Mouse (Mus musculus): Measurements from ENCODE around the gene Tamm41. TPM values are rescaled to one million over a fixed set of nuclear protein-coding genes. Genes with fewer than 3 reads are reported as not detected.

The Tamm41 gene
- polyA plus RNA-seq, 1 experiment from 2014 or later: 68.7 TPM

- H3K9ac ChIP-seq (replicated peaks; ENCODE audit: low read length): no peak overlapping the region
- H3K27me3 ChIP-seq (ENCODE audit: insufficient read depth, low read length): no peaks in the 10 kb centered on the region
- no peak overlapping the region for H3K4me2 ChIP-seq (replicated peaks; ENCODE audit: low read depth, low read length)
- H3K9me3 ChIP-seq (ENCODE audit: low read length): 0 out of 2 replicates have a peak, but pooled peaks cover 3% of the 10 kb centered on the region
- ATAC-seq (ENCODE audit: low FRiP score, low TSS enrichment): no peak
- no peaks in the 10 kb centered on the region for H3K36me3 ChIP-seq (ENCODE audit: insufficient read depth, low read length)
- 81% methylated on average over 4 of the region's 4 CpGs for WGBS
- H3K4me3 ChIP-seq (ENCODE audit: low read length): no peak overlapping the region
- no peak overlapping the region for H3K27ac ChIP-seq (ENCODE audit: low read length)
- H3K4me1 ChIP-seq (ENCODE audit: insufficient read depth, low read length): no peaks in the 10 kb centered on the region
Observed at GRCm38 (mm10) chr6:115055440-115055839, 17.8 kb upstream of the Tamm41 start.

DNA sequence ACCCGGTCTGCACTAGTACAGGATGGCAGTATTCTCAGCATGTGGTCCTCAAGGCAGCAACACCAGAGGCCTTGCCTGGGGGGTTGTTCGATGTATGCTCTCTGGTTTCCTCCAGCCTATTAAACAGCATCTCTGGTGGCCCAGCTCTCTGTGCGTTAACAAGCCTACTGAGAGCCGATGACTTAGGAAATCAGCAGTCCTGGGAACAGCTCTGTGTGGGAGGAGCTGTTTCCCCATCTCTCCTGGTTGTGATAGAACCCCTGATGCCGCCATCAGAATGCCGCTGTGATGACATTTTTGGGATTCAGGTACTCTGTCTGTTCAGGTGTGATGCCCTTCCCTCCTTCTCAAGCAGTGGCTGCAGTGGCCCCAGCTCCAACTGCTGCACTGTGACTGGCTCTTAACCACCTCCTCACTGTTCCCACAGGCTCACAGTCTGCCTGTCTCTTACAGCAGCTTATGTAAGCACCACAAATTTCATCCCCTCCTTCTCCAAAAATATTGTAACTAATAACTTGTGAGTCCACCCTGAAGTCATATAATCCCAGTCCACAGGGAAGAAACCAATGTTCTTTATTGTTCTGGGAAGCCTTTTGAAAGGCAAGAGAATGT, 14.0 kb upstream of the Tamm41 start:
- no peaks in the 10 kb centered on the region for H3K36me3 ChIP-seq (ENCODE audit: insufficient read depth, low read length)
- 0 out of 2 replicates have a peak, but pooled peaks cover 3% of the 10 kb centered on the region for H3K9me3 ChIP-seq (ENCODE audit: low read length)
- H3K9ac ChIP-seq (replicated peaks; ENCODE audit: low read length): no peak overlapping the region
- no peak overlapping the region for H3K4me2 ChIP-seq (replicated peaks; ENCODE audit: low read depth, low read length)
- ATAC-seq (ENCODE audit: low FRiP score, low TSS enrichment): no peak
- 62% methylated on average over 6 of the region's 6 CpGs for WGBS
- H3K27ac ChIP-seq (ENCODE audit: low read length): no peak overlapping the region
- H3K4me3 ChIP-seq (ENCODE audit: low read length): no peak overlapping the region
- 0 out of 2 replicates have a peak, but pooled peaks cover 5% of the 10 kb centered on the region for H3K27me3 ChIP-seq (ENCODE audit: insufficient read depth, low read length)
- H3K4me1 ChIP-seq (ENCODE audit: insufficient read depth, low read length): no peaks in the 10 kb centered on the region

GRCm38 (mm10) chr6:115049015-115049414, 11.3 kb upstream of the Tamm41 start:
- no peak for ATAC-seq (ENCODE audit: low FRiP score, low TSS enrichment)
- H3K4me1 ChIP-seq (ENCODE audit: insufficient read depth, low read length): no peaks in the 10 kb centered on the region

DNA sequence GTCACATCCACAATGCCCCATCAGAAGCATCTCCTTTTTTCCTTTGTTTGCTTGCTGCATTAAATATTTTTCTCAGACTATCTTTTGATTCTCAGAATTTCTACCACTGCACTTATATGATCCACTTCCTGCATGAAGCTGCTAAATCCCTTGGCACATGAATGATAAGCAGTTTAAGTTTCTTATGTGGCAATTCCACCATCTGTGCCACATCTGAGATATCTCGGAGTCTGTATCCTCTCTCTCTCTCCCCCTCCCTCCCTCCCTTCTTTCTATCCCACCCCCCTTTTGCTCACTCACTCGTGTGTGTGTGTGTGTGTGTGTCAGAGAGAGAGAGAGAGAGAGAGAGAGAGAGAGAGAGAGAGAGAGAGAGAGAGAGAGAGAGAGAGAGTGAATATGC, 10.1 kb upstream of the Tamm41 start:
- Histone ChIP-seq H3K27ac (ENCODE audit: low read length) (no peak overlapping the region), H3K4me3 (ENCODE audit: low read length) (no peak overlapping the region)

More at GRCm38 (mm10) chr6:115049015-115049414, 11.3 kb upstream of the Tamm41 start:
- WGBS: 22% methylated on average over 4 of the region's 4 CpGs
- Histone ChIP-seq H3K27me3 (ENCODE audit: insufficient read depth, low read length) (0 out of 2 replicates have a peak, but pooled peaks cover 5% of the 10 kb centered on the region), H3K36me3 (ENCODE audit: insufficient read depth, low read length) (no peaks in the 10 kb centered on the region), H3K9me3 (ENCODE audit: low read length) (0 out of 2 replicates have a peak, but pooled peaks cover 3% of the 10 kb centered on the region), H3K27ac (ENCODE audit: low read length) (no peak overlapping the region), H3K4me3 (ENCODE audit: low read length) (no peak overlapping the region), H3K9ac (replicated peaks; ENCODE audit: low read length) (no peak overlapping the region), H3K4me2 (replicated peaks; ENCODE audit: low read depth, low read length) (no peak overlapping the region)

DNA sequence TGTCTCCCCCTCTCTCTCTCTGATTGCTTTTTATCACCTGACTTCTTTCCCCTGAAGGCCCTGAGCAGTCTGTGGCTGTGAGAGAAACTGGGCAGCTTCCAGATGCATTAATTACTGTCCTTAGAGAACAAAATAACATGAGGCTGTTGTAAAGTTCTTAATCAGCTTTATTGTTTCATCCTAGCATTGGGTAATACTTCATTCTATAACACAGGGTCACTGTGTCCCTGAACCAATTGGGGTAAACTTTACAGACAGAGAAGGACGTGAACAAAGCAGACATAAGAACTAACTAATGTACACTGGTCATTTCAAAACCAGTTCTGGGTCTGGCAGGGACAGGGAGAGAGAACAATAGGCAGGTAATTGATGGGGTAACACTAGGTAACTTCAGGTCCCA, 8.4 kb upstream of the Tamm41 start:
- ATAC-seq (ENCODE audit: low FRiP score, low TSS enrichment): no peak
- 62% methylated on average over 1 of the region's 1 CpGs for WGBS
- Histone ChIP-seq H3K9ac (replicated peaks; ENCODE audit: low read length) (no peak overlapping the region), H3K27me3 (ENCODE audit: insufficient read depth, low read length) (0 out of 2 replicates have a peak, but pooled peaks cover 5% of the 10 kb centered on the region), H3K36me3 (ENCODE audit: insufficient read depth, low read length) (no peaks in the 10 kb centered on the region), H3K27ac (ENCODE audit: low read length) (no peak overlapping the region), H3K4me3 (ENCODE audit: low read length) (no peak overlapping the region), H3K4me2 (replicated peaks; ENCODE audit: low read depth, low read length) (no peak overlapping the region), H3K9me3 (ENCODE audit: low read length) (no peaks in the 10 kb centered on the region), H3K4me1 (ENCODE audit: insufficient read depth, low read length) (no peaks in the 10 kb centered on the region)

More for the DNA sequence above, 10.1 kb upstream of the Tamm41 start:
- Histone ChIP-seq H3K4me2 (replicated peaks; ENCODE audit: low read depth, low read length) (no peak overlapping the region), H3K4me1 (ENCODE audit: insufficient read depth, low read length) (no peaks in the 10 kb centered on the region), H3K27me3 (ENCODE audit: insufficient read depth, low read length) (0 out of 2 replicates have a peak, but pooled peaks cover 5% of the 10 kb centered on the region), H3K9ac (replicated peaks; ENCODE audit: low read length) (no peak overlapping the region), H3K9me3 (ENCODE audit: low read length) (no peaks in the 10 kb centered on the region), H3K36me3 (ENCODE audit: insufficient read depth, low read length) (no peaks in the 10 kb centered on the region)
- 35% methylated on average over 2 of the region's 2 CpGs for WGBS
- no peak for ATAC-seq (ENCODE audit: low FRiP score, low TSS enrichment)

- Histone ChIP-seq H3K4me1 (ENCODE audit: insufficient read depth, low read length) (no peaks in the 10 kb centered on the region), H3K4me2 (replicated peaks; ENCODE audit: low read depth, low read length) (no peak overlapping the region), H3K27me3 (ENCODE audit: insufficient read depth, low read length) (0 out of 2 replicates have a peak, but pooled peaks cover 5% of the 10 kb centered on the region), H3K9me3 (ENCODE audit: low read length) (no peaks in the 10 kb centered on the region), H3K4me3 (ENCODE audit: low read length) (no peak overlapping the region), H3K36me3 (ENCODE audit: insufficient read depth, low read length) (no peaks in the 10 kb centered on the region), H3K9ac (replicated peaks; ENCODE audit: low read length) (no peak overlapping the region), H3K27ac (ENCODE audit: low read length) (no peak overlapping the region)
- 69% methylated on average over 1 of the region's 1 CpGs for WGBS
- ATAC-seq (ENCODE audit: low FRiP score, low TSS enrichment): no peak
Observed at GRCm38 (mm10) chr6:115044709-115045108, 7.0 kb upstream of the Tamm41 start.

GRCm38 (mm10) chr6:115043657-115044500, 6.2 kb upstream of the Tamm41 start:
- Histone ChIP-seq H3K4me2 (replicated peaks; ENCODE audit: low read depth, low read length) (no peak overlapping the region), H3K9me3 (ENCODE audit: low read length) (no peaks in the 10 kb centered on the region), H3K4me3 (ENCODE audit: low read length) (no peak overlapping the region), H3K9ac (replicated peaks; ENCODE audit: low read length) (no peak overlapping the region), H3K36me3 (ENCODE audit: insufficient read depth, low read length) (no peaks in the 10 kb centered on the region), H3K27ac (ENCODE audit: low read length) (no peak overlapping the region), H3K27me3 (ENCODE audit: insufficient read depth, low read length) (no peaks in the 10 kb centered on the region), H3K4me1 (ENCODE audit: insufficient read depth, low read length) (no peaks in the 10 kb centered on the region)
- no peak for ATAC-seq (ENCODE audit: low FRiP score, low TSS enrichment)
- 72% methylated on average over 14 of the region's 14 CpGs for WGBS

DNA sequence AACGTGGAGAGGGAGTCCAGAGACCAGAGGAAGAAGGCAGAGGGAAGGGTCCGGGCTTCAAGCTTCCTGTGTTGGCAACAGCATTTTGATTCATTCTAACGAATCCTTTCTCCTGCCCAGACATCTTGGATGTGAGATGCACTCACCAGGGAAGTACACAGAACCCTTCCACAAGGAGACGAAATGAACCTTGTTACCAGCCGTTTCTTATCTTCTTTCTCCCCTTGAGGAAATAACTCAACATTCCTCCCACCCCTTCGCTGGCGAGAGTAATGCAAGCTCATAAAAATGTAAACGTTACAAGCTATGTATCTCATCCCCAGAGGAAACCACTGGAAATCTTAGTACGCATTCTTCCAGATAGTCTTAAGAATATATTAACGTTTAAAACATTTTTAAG, 4.9 kb upstream of the Tamm41 start:
- Histone ChIP-seq H3K9ac (replicated peaks; ENCODE audit: low read length) (no peak overlapping the region), H3K9me3 (ENCODE audit: low read length) (no peaks in the 10 kb centered on the region), H3K4me1 (ENCODE audit: insufficient read depth, low read length) (no peaks in the 10 kb centered on the region), H3K4me2 (replicated peaks; ENCODE audit: low read depth, low read length) (no peak overlapping the region), H3K36me3 (ENCODE audit: insufficient read depth, low read length) (no peaks in the 10 kb centered on the region), H3K4me3 (ENCODE audit: low read length) (no peak overlapping the region), H3K27ac (ENCODE audit: low read length) (no peak overlapping the region), H3K27me3 (ENCODE audit: insufficient read depth, low read length) (no peaks in the 10 kb centered on the region)
- WGBS: 42% methylated on average over 10 of the region's 10 CpGs
- ATAC-seq (ENCODE audit: low FRiP score, low TSS enrichment): no peak

- H3K4me3 ChIP-seq (ENCODE audit: low read length): no peak overlapping the region
- no peak overlapping the region for H3K4me2 ChIP-seq (replicated peaks; ENCODE audit: low read depth, low read length)
- no peak overlapping the region for H3K9ac ChIP-seq (replicated peaks; ENCODE audit: low read length)
- ATAC-seq (ENCODE audit: low FRiP score, low TSS enrichment): no peak
- peaks cover 12% of the 10 kb centered on the region for H3K4me1 ChIP-seq (ENCODE audit: insufficient read depth, low read length)
- peaks cover 49% of the 10 kb centered on the region for H3K36me3 ChIP-seq (ENCODE audit: insufficient read depth, low read length)
- no peaks in the 10 kb centered on the region for H3K9me3 ChIP-seq (ENCODE audit: low read length)
- H3K27me3 ChIP-seq (ENCODE audit: insufficient read depth, low read length): no peaks in the 10 kb centered on the region
- H3K27ac ChIP-seq (ENCODE audit: low read length): no peak overlapping the region
- WGBS: 86% methylated on average over 5 of the region's 5 CpGs
Observed at GRCm38 (mm10) chr6:115033441-115033840, 4.2 kb downstream of the Tamm41 start.

DNA sequence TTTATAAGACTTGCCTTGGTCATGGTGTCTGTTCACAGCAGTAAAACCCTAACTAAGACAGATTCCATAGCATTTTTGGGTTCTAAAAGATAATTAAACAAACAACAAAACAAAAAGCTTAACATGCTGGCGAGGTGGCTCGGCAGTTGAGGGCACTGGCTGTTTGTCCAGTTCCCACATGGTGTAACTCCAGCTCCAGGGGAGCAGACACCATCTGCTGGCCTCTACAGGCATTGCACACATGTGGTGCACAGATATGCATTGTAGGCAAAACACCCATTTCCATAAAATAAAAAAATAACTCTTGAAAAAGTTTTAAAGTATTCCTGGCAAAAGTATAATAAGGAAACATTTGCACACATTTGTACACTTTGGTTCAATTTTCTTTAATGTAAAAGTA, 7.6 kb downstream of the Tamm41 start:
- ATAC-seq (ENCODE audit: low FRiP score, low TSS enrichment): no peak
- Histone ChIP-seq H3K9ac (replicated peaks; ENCODE audit: low read length) (no peak overlapping the region), H3K9me3 (ENCODE audit: low read length) (no peaks in the 10 kb centered on the region), H3K36me3 (ENCODE audit: insufficient read depth, low read length) (peaks cover 56% of the 10 kb centered on the region), H3K27ac (ENCODE audit: low read length) (no peak overlapping the region), H3K4me3 (ENCODE audit: low read length) (no peak overlapping the region), H3K4me1 (ENCODE audit: insufficient read depth, low read length) (no peaks in the 10 kb centered on the region), H3K27me3 (ENCODE audit: insufficient read depth, low read length) (no peaks in the 10 kb centered on the region), H3K4me2 (replicated peaks; ENCODE audit: low read depth, low read length) (no peak overlapping the region)
- WGBS: 85% methylated on average over 2 of the region's 2 CpGs

All from kidney, embryonic 16.5 days (tissue).